Mouse (Mus musculus): Measurements from ENCODE around the gene Sgcd. TPM values are rescaled to one million over a fixed set of nuclear protein-coding genes. Genes with fewer than 3 reads are reported as not detected.

The Sgcd gene
- polyA plus RNA-seq, 1 experiment from 2014 or later, result 1.9 TPM

- peaks cover 5% of the 10 kb centered on the region; the same call in 1 of the 2 replicates for H3K4me1 ChIP-seq (ENCODE audit: control insufficient read depth, insufficient read depth, low read length)
These were observed 831.8 kb downstream of the Sgcd start for GRCm38 (mm10) chr11:47156730-47157693.

GRCm38 (mm10) chr11:47154837-47155430, 833.8 kb downstream of the Sgcd start:
- 53% methylated on average over 5 of the region's 5 CpGs for WGBS
- Histone ChIP-seq H3K9ac (ENCODE audit: low read depth, low read length) (no peak overlapping the region), H3K4me3 (ENCODE audit: low read length) (no peak overlapping the region), H3K27me3 (replicated peaks; ENCODE audit: control insufficient read depth, insufficient read depth, low read length) (no peaks in the 10 kb centered on the region), H3K36me3 (ENCODE audit: control insufficient read depth, insufficient read depth, low read length) (no peaks in the 10 kb centered on the region), H3K4me1 (ENCODE audit: control insufficient read depth, insufficient read depth, low read length) (peaks cover 5% of the 10 kb centered on the region; the same call in 1 of the 2 replicates), H3K27ac (ENCODE audit: low read length) (peak overlapping the region; percentile 69), H3K9me3 (ENCODE audit: control insufficient read depth, low read length) (no peaks in the 10 kb centered on the region), H3K4me2 (ENCODE audit: low read depth, low read length) (no peak overlapping the region)
- no peak for ATAC-seq

More at GRCm38 (mm10) chr11:47156730-47157693, 831.8 kb downstream of the Sgcd start:
- peak; percentile 65; the same call in 1 of the 2 replicates for ATAC-seq
- no peak overlapping the region for H3K4me2 ChIP-seq (ENCODE audit: low read depth, low read length)
- no peaks in the 10 kb centered on the region for H3K9me3 ChIP-seq (ENCODE audit: control insufficient read depth, low read length)
- no peaks in the 10 kb centered on the region for H3K36me3 ChIP-seq (ENCODE audit: control insufficient read depth, insufficient read depth, low read length)
- 56% methylated on average over 1 of the region's 1 CpGs for WGBS
- H3K27me3 ChIP-seq (replicated peaks; ENCODE audit: control insufficient read depth, insufficient read depth, low read length), result no peaks in the 10 kb centered on the region
- no peak overlapping the region for H3K27ac ChIP-seq (ENCODE audit: low read length)
- H3K9ac ChIP-seq (ENCODE audit: low read depth, low read length), result no peak overlapping the region
- no peak overlapping the region for H3K4me3 ChIP-seq (ENCODE audit: low read length)

GRCm38 (mm10) chr11:47149607-47150006, 839.2 kb downstream of the Sgcd start:
- H3K27me3 ChIP-seq (replicated peaks; ENCODE audit: control insufficient read depth, insufficient read depth, low read length), result no peaks in the 10 kb centered on the region
- no peak overlapping the region for H3K4me3 ChIP-seq (ENCODE audit: low read length)
- H3K36me3 ChIP-seq (ENCODE audit: control insufficient read depth, insufficient read depth, low read length), result no peaks in the 10 kb centered on the region
- no peak overlapping the region for H3K27ac ChIP-seq (ENCODE audit: low read length)
- WGBS, result 82% methylated on average over 9 of the region's 9 CpGs
- H3K4me1 ChIP-seq (ENCODE audit: control insufficient read depth, insufficient read depth, low read length), result peaks cover 2% of the 10 kb centered on the region; the same call in 1 of the 2 replicates
- no peak for ATAC-seq
- H3K9ac ChIP-seq (ENCODE audit: low read depth, low read length), result no peak overlapping the region
- H3K4me2 ChIP-seq (ENCODE audit: low read depth, low read length), result no peak overlapping the region
- no peaks in the 10 kb centered on the region for H3K9me3 ChIP-seq (ENCODE audit: control insufficient read depth, low read length)

GRCm38 (mm10) chr11:47139867-47140266, 848.9 kb downstream of the Sgcd start:
- ATAC-seq, result peak; percentile 63; the same call in 1 of the 2 replicates
- no peaks in the 10 kb centered on the region for H3K9me3 ChIP-seq (ENCODE audit: control insufficient read depth, low read length)
- no peaks in the 10 kb centered on the region for H3K36me3 ChIP-seq (ENCODE audit: control insufficient read depth, insufficient read depth, low read length)
- H3K9ac ChIP-seq (ENCODE audit: low read depth, low read length), result no peak overlapping the region
- 68% methylated on average over 2 of the region's 2 CpGs for WGBS
- H3K4me2 ChIP-seq (ENCODE audit: low read depth, low read length), result no peak overlapping the region
- no peaks in the 10 kb centered on the region for H3K4me1 ChIP-seq (ENCODE audit: control insufficient read depth, insufficient read depth, low read length)
- no peak overlapping the region for H3K4me3 ChIP-seq (ENCODE audit: low read length)
- H3K27ac ChIP-seq (ENCODE audit: low read length), result no peak overlapping the region
- H3K27me3 ChIP-seq (replicated peaks; ENCODE audit: control insufficient read depth, insufficient read depth, low read length), result no peaks in the 10 kb centered on the region

GRCm38 (mm10) chr11:47139271-47139670, 849.5 kb downstream of the Sgcd start:
- Histone ChIP-seq H3K4me1 (ENCODE audit: control insufficient read depth, insufficient read depth, low read length) (no peaks in the 10 kb centered on the region), H3K27ac (ENCODE audit: low read length) (no peak overlapping the region), H3K9ac (ENCODE audit: low read depth, low read length) (no peak overlapping the region), H3K36me3 (ENCODE audit: control insufficient read depth, insufficient read depth, low read length) (no peaks in the 10 kb centered on the region), H3K4me2 (ENCODE audit: low read depth, low read length) (no peak overlapping the region), H3K9me3 (ENCODE audit: control insufficient read depth, low read length) (no peaks in the 10 kb centered on the region), H3K4me3 (ENCODE audit: low read length) (no peak overlapping the region), H3K27me3 (replicated peaks; ENCODE audit: control insufficient read depth, insufficient read depth, low read length) (no peaks in the 10 kb centered on the region)
- ATAC-seq, result no peak
- 81% methylated on average over 1 of the region's 1 CpGs for WGBS

GRCm38 (mm10) chr11:47132410-47132809, 856.4 kb downstream of the Sgcd start:
- Histone ChIP-seq H3K4me2 (ENCODE audit: low read depth, low read length) (no peak overlapping the region), H3K36me3 (ENCODE audit: control insufficient read depth, insufficient read depth, low read length) (no peaks in the 10 kb centered on the region), H3K9me3 (ENCODE audit: control insufficient read depth, low read length) (no peaks in the 10 kb centered on the region), H3K9ac (ENCODE audit: low read depth, low read length) (no peak overlapping the region), H3K27me3 (replicated peaks; ENCODE audit: control insufficient read depth, insufficient read depth, low read length) (no peaks in the 10 kb centered on the region), H3K27ac (ENCODE audit: low read length) (no peak overlapping the region), H3K4me1 (ENCODE audit: control insufficient read depth, insufficient read depth, low read length) (no peaks in the 10 kb centered on the region; the same call in 1 of the 2 replicates), H3K4me3 (ENCODE audit: low read length) (no peak overlapping the region)
- ATAC-seq, result no peak
- 86% methylated on average over 6 of the region's 6 CpGs for WGBS

- no peaks in the 10 kb centered on the region; the same call in 1 of the 2 replicates for H3K4me1 ChIP-seq (ENCODE audit: control insufficient read depth, insufficient read depth, low read length)
- H3K9me3 ChIP-seq (ENCODE audit: control insufficient read depth, low read length), result no peaks in the 10 kb centered on the region
- no peak overlapping the region for H3K27ac ChIP-seq (ENCODE audit: low read length)
- no peaks in the 10 kb centered on the region for H3K27me3 ChIP-seq (replicated peaks; ENCODE audit: control insufficient read depth, insufficient read depth, low read length)
- no peaks in the 10 kb centered on the region for H3K36me3 ChIP-seq (ENCODE audit: control insufficient read depth, insufficient read depth, low read length)
- H3K4me3 ChIP-seq (ENCODE audit: low read length), result no peak overlapping the region
- no peak overlapping the region for H3K9ac ChIP-seq (ENCODE audit: low read depth, low read length)
- no peak overlapping the region for H3K4me2 ChIP-seq (ENCODE audit: low read depth, low read length)
- ATAC-seq, result no peak
- WGBS, result 53% methylated on average over 3 of the region's 3 CpGs
These were observed 858.3 kb downstream of the Sgcd start for GRCm38 (mm10) chr11:47130432-47130831.

GRCm38 (mm10) chr11:47129992-47130391, 858.8 kb downstream of the Sgcd start:
- no peak overlapping the region for H3K4me2 ChIP-seq (ENCODE audit: low read depth, low read length)

GRCm38 (mm10) chr11:47129166-47129565, 859.6 kb downstream of the Sgcd start:
- H3K9me3 ChIP-seq (ENCODE audit: control insufficient read depth, low read length), result no peaks in the 10 kb centered on the region
- no peak overlapping the region for H3K4me2 ChIP-seq (ENCODE audit: low read depth, low read length)
- H3K27me3 ChIP-seq (replicated peaks; ENCODE audit: control insufficient read depth, insufficient read depth, low read length), result no peaks in the 10 kb centered on the region
- 88% methylated on average over 1 of the region's 1 CpGs for WGBS
- no peak overlapping the region for H3K9ac ChIP-seq (ENCODE audit: low read depth, low read length)
- no peak overlapping the region for H3K4me3 ChIP-seq (ENCODE audit: low read length)
- H3K36me3 ChIP-seq (ENCODE audit: control insufficient read depth, insufficient read depth, low read length), result no peaks in the 10 kb centered on the region
- H3K27ac ChIP-seq (ENCODE audit: low read length), result no peak overlapping the region
- no peak for ATAC-seq
- no peaks in the 10 kb centered on the region; the same call in 1 of the 2 replicates for H3K4me1 ChIP-seq (ENCODE audit: control insufficient read depth, insufficient read depth, low read length)

More at GRCm38 (mm10) chr11:47129992-47130391, 858.8 kb downstream of the Sgcd start:
- Histone ChIP-seq H3K9ac (ENCODE audit: low read depth, low read length) (no peak overlapping the region), H3K4me3 (ENCODE audit: low read length) (no peak overlapping the region), H3K9me3 (ENCODE audit: control insufficient read depth, low read length) (no peaks in the 10 kb centered on the region), H3K27ac (ENCODE audit: low read length) (no peak overlapping the region), H3K4me1 (ENCODE audit: control insufficient read depth, insufficient read depth, low read length) (no peaks in the 10 kb centered on the region; the same call in 1 of the 2 replicates), H3K27me3 (replicated peaks; ENCODE audit: control insufficient read depth, insufficient read depth, low read length) (no peaks in the 10 kb centered on the region), H3K36me3 (ENCODE audit: control insufficient read depth, insufficient read depth, low read length) (no peaks in the 10 kb centered on the region)
- WGBS, result 29% methylated on average over 7 of the region's 7 CpGs
- peak; percentile 42; the same call in 1 of the 2 replicates for ATAC-seq

All from intestine, embryonic 16.5 days (tissue).